Mouse (Mus musculus): ENCODE results near the gene Golga7b.

DNA sequence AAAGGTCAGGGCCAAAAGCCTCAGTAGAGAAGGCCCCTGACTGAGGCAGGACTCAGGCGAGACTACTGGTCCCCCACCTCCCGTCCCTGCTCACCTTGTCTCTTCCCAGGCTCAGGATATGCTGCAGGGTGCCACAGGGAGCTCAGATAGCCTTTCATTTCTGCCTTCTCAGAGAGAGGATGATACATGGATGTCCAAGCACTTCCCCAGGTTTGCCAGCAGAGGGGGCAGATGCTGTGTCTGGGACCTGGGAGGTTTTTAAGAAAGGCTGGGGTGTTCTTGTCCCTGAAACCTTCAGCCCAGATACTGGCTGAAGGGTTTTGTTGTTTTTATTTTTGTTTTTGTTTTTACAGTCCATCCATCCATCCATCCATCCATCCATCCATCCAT is 30.0 kb upstream of the Golga7b start:
- TF ChIP-seq GATA1 (IDR thresholded peaks at IDR 0.05; ENCODE audit: borderline replicate concordance, low read length) (no peak), CTCF (IDR thresholded peaks at IDR 0.05; ENCODE audit: low read depth, low read length) (no peak), GATA2 (IDR thresholded peaks at IDR 0.05; ENCODE audit: borderline replicate concordance, low read depth, low read length) (no peak)
